Comparison of ENCODE assay signal across 9 mouse cellular contexts in the genomic region with DNA sequence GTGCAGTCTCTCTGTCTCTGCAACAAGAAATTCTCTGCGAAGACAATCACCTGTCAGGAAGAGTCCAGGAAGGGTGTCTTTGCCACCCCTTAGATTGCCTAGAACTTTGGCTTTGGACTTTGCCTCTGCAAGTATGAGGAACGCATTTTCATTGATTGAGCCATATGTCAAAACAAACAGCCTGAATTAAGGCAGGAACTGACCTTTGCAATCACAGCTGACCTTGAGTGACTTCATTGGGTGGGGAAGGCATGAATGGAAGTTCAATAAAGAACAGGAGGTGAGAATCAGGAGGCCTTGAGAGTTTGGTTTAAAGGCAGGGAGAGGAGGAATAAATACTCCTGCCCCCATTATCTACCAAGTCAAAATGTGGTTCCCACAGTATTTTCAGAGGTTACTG. TPM values are rescaled to one million over a fixed set of nuclear protein-coding genes. Genes with fewer than 3 reads are reported as not detected.
A peak's percentile ranks its signal among the peaks of the same experiment; 100 is the strongest.
DNase-seq lines count a peak whose midpoint lies in the region; ATAC-seq lines count a peak whose summit lies in the region.
"Had no signal": no experiment of that assay in that cellular context is flagged by ENCODE, and none has a peak within 500 bp of the region (broad histone marks: within the 10 kb centered on the region; RNA-seq: fewer than 3 reads in every experiment).

No protein-coding gene starts in this region.

- no peaks in the 10 kb centered on the region for H3K9me3 ChIP-seq in hindbrain, embryonic 15.5 days
- H3K9me3 ChIP-seq in midbrain, embryonic 11.5 days (ENCODE audit: control insufficient read depth, low read length), result no peaks in the 10 kb centered on the region

- H3K9ac ChIP-seq in hindbrain, embryonic 15.5 days, result peak overlapping the region; percentile 94; the same call in 1 of the 2 replicates
- H3K9ac ChIP-seq in midbrain, embryonic 11.5 days (ENCODE audit: low read length), result no peak overlapping the region; the same call in 1 of the 2 replicates

- H3K27ac ChIP-seq in hindbrain, embryonic 15.5 days (replicated peaks), result peak overlapping the region; percentile 91; the same call in 1 of the 2 replicates
- H3K27ac ChIP-seq in midbrain, embryonic 11.5 days (ENCODE audit: low read depth, low read length), result no peak overlapping the region

- peaks cover 22% of the 10 kb centered on the region for H3K4me1 ChIP-seq in hindbrain, embryonic 15.5 days (replicated peaks)
- peaks cover 6% of the 10 kb centered on the region; the same call in 1 of the 2 replicates for H3K4me1 ChIP-seq in midbrain, embryonic 11.5 days (ENCODE audit: control insufficient read depth, insufficient read depth, low read length)

- H3K4me3 ChIP-seq in hindbrain, embryonic 15.5 days, result peak overlapping the region; percentile 71
- H3K4me3 ChIP-seq in midbrain, embryonic 11.5 days (ENCODE audit: low read depth, low read length), result no peak overlapping the region

- no peak for ATAC-seq in cerebellum, adult (ENCODE audit: insufficient number of reproducible peaks, low FRiP score, low TSS enrichment)
- ATAC-seq in hindbrain, embryonic 15.5 days (ENCODE audit: low FRiP score, low read depth), result no peak
- no peak for ATAC-seq in midbrain, embryonic 11.5 days (ENCODE audit: low FRiP score)

- intact Hi-C loops in left cerebral cortex, postnatal 14 days (cut with DNase I), result no loop called here

- H3K36me3 ChIP-seq in hindbrain, embryonic 15.5 days, result no peaks in the 10 kb centered on the region
- H3K36me3 ChIP-seq in midbrain, embryonic 11.5 days (ENCODE audit: control insufficient read depth, insufficient read depth, low read length), result no peaks in the 10 kb centered on the region

- peak overlapping the region; percentile 84 for H3K4me2 ChIP-seq in hindbrain, embryonic 15.5 days
- peak overlapping the region; percentile 74; the same call in 1 of the 2 replicates for H3K4me2 ChIP-seq in midbrain, embryonic 11.5 days

- peak; percentile 30 for DNase-seq in cerebellum, adult 9-11 months
- DNase-seq in ZHBTc4 (ENCODE audit: low read depth, low spot score), result peak; percentile 13
- no peak for DNase-seq in midbrain, embryonic 11.5 days (ENCODE audit: low spot score, missing footprints)
- no peak for DNase-seq in left cerebral cortex, postnatal 14 days (ENCODE audit: low spot score in 2 of 2)
- no peak for DNase-seq in cerebellum, postnatal 14 days
- DNase-seq in Muller cell, postnatal 12 days (ENCODE audit: inconsistent ontology term), result no peak
- DNase-seq: gastrocnemius, postnatal 25 days had no signal

- 63% methylated on average over 2 of the region's 2 CpGs for WGBS in hindbrain, embryonic 15.5 days
- 67% methylated on average over 2 of the region's 2 CpGs for WGBS in midbrain, embryonic 11.5 days

- no peaks in the 10 kb centered on the region for H3K27me3 ChIP-seq in hindbrain, embryonic 15.5 days
- H3K27me3 ChIP-seq in midbrain, embryonic 11.5 days (ENCODE audit: control insufficient read depth, insufficient read depth, low read length), result peaks cover 7% of the 10 kb centered on the region

RNA-seq across cellular contexts. Expression of gene Cers6, which starts 0.8 kb away (rescaled TPM):
- 53.1 and 54.9 TPM in 2 replicates for polyA plus RNA-seq in hindbrain, embryonic 15.5 days (2015; fragmentation: Nextera tagmentation; extraction: Ambion mirVana)
- 32.1 and 34.0 TPM in 2 replicates for polyA plus RNA-seq in midbrain, embryonic 11.5 days (2014; fragmentation: Nextera tagmentation; extraction: Ambion mirVana)
- 10 to 100 TPM; 69.2 to 74.0 TPM for total RNA-seq in left cerebral cortex, postnatal 14 days (2021)

Comparison
In these comparisons a context has a peak if more than half of its experiments do, and no peak if none do; other contexts are left out.
1. DNase-seq: peak in cerebellum, adult 9-11 months (single experiment) and ZHBTc4 (single experiment); none in midbrain, embryonic 11.5 days (single experiment), left cerebral cortex, postnatal 14 days (0 of 2), cerebellum, postnatal 14 days (0 of 2) and Muller cell, postnatal 12 days (single experiment).